Mouse (Mus musculus) c-Kit-positive CD71-negative TER-119-negative erythroid progenitor cells, embryonic 14.5 days (primary cell): ENCODE results near the gene Gm20388.
"Not testable (repeated sequence)": the region's sequence is repeated elsewhere in the genome, so short reads cannot be mapped to it uniquely, and the experiment has no call there.

ENCODE experiments used
- DNase-seq: peaks from one replicate; pipeline ENCODE4 v3.0.0-alpha.2; 2013; ENCODE audit warnings: low read depth

Gm20388 gene

GRCm38 (mm10) chr8:123239398-123239797 lies 3328.8 kb downstream of the Gm20388 start:
- DNase-seq, result no peak

GRCm38 (mm10) chr8:123242107-123242923 lies 3331.7 kb downstream of the Gm20388 start:
- no peak for DNase-seq

GRCm38 (mm10) chr8:123243053-123243452 lies 3332.4 kb downstream of the Gm20388 start:
- no peak for DNase-seq

- no peak for DNase-seq
Observed at GRCm38 (mm10) chr8:123244382-123244781, 3333.7 kb downstream of the Gm20388 start.

GRCm38 (mm10) chr8:123245543-123245942 lies 3334.9 kb downstream of the Gm20388 start:
- DNase-seq, result no peak

- DNase-seq, result no peak
Observed at GRCm38 (mm10) chr8:123247748-123248147, 3337.1 kb downstream of the Gm20388 start.

- no peak for DNase-seq
Observed at GRCm38 (mm10) chr8:123248596-123248995, 3338.0 kb downstream of the Gm20388 start.

GRCm38 (mm10) chr8:123250940-123251339 lies 3340.3 kb downstream of the Gm20388 start:
- no peak for DNase-seq

DNA sequence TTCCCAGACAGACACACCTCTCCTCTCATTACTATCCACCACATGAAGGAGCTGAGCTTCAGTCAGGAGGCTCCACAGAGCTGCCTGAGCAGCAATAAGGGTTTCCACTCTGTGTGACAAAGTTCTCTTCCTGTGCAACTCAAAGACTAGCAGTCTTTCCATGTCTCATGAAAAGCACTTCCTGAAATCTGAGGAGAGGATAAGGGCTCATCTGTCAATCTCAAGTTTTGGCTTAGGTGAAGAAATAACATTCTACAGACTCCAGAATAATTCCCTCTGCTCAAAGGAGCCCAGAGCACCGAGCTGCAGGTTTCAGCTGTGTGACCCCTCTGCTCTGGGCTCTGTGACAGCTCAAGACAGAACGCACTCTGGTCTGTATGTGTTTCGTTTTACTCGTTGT lies 3342.3 kb downstream of the Gm20388 start:
- no peak for DNase-seq

DNA sequence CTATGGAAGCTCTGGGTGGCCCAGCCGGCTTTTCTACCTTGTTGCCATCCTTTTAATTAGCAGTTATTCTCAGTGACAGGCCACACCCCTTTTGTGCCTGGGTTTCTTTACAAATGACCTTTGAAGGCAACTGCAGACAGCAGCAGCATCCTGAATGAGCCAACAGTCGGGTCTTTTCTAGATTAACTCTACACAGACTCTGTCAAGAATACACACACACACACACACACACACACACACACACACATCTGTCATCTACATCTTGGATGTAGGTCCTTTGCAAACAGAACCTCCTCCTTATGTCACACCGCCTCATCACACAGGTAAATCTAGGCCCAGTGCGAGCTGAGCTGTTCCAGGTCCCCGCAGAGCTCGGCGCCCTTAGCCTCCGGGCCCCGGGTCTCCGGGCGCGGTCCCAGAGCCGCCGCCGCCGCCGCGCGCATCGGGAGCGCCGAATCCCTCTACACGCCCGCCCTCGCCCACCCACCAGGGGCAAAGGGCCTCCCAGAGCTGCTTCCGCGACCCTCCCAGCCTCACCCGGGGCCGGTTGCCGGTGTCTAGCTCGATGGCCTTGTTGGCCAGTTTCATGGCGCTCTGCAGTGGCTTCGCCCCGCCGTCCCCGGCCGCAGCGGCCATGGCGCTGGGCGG lies 3342.9 kb downstream of the Gm20388 start:
- DNase-seq, result no peak

- peak; percentile 68 for DNase-seq
Observed at GRCm38 (mm10) chr8:123254099-123254885, 3343.7 kb downstream of the Gm20388 start, which contains the start of the genes Zfp276 and Vps9d1. TSS of gene Zfp276 (plus strand) at chr8:123254195. TSS of gene Vps9d1 (minus strand) at chr8:123254348.

DNA sequence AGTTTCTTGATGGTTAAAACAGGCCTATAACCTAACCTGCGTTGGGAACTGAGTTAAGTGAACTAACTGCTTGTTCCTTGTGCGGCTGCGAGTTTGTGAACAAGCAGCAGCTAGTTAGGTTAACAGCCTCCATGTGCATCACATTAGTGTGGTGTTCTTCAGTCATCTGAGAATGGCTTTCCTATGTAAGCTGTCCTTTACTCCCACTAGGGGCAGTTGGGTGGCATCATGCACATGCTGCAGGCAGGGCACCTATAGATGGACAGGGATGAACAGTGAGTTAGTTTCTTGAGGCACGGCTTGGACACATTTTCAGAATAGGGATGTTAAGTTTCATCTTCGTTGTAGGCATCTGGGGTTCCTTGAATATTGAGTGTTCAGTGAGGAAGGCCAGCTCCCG lies 3344.5 kb downstream of the Gm20388 start:
- DNase-seq, result no peak

- DNase-seq, result no peak
Observed at GRCm38 (mm10) chr8:123257114-123257513, 3346.5 kb downstream of the Gm20388 start.

GRCm38 (mm10) chr8:123257593-123257992 lies 3347.0 kb downstream of the Gm20388 start:
- not testable (repeated sequence) for DNase-seq

DNA sequence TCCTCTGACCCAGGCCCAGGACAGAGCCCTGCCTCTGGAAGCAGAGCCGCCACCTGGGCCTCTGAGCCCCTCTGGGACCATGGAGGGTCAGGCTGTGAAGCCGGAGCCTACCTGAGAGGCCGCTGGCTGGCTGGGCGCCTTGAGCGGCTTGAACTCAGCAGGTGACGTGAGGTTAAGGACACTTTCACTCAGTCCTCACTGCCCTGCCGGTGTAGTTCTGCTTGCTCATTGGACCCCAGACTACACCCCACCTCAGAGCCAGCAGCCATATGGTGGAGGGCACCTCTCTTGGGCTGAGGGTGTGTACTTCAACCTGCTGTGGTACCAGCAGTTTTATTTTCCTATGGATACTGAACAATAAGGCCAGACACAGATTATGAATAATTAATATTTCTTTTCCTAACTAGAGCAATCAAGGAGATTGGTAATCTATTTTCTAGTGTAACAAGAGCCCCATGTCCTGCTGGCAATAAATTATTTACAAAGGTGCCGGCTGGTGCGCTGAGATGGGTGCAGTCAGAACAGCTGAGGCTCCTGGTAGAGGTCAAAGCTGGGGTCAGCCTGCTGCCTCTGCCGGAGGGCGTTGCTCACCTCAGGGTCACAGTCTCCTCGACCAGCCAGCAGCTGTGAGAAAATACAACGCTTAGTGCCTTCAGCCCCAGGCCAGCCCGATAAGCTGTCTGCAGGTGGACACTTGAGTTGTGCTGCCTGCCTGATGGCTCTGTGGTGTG lies 3357.4 kb downstream of the Gm20388 start:
- DNase-seq, result no peak

- no peak for DNase-seq
Observed at GRCm38 (mm10) chr8:123271147-123271546, 3360.5 kb downstream of the Gm20388 start.

GRCm38 (mm10) chr8:123271901-123272300 lies 3361.3 kb downstream of the Gm20388 start:
- DNase-seq, result no peak

DNA sequence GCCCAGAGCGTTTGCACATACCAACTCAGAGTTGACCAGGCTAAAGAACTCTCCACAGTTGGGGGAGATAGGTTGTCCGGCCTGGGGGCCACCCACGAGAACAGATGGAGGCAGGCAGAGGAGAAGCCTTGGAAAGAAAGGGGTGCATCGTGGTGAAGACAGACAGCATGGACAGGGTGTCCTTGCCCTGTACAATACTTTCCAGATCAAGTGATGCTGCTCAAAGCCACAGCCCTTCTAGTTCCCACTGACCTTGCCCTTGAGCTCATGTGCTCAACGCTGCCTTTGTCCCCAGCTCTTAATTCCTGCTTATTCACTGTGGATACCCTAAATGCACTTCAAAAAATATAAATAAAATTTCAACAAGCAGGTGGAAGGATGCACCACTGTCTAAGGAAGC lies 3363.8 kb downstream of the Gm20388 start:
- no peak for DNase-seq

DNA sequence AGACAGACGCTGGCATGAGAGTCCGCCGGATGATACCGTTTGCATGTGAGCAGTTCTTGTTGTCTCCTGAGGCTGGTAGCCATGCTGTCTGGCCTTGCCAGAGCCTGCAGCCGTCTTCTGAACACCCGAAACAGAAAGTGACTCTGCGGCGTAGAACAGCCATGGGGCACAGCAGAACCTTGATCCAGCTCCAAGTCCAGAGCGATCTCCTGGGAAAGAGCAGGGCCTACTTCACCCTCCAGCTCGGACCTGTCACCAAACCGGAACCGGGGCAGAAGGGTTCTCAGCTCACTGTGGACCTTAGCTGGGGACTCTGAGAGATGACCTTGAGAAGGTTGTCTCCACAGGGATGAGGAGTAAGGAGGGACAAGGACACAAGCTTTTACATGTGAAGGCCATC lies 3364.5 kb downstream of the Gm20388 start:
- no peak for DNase-seq

DNA sequence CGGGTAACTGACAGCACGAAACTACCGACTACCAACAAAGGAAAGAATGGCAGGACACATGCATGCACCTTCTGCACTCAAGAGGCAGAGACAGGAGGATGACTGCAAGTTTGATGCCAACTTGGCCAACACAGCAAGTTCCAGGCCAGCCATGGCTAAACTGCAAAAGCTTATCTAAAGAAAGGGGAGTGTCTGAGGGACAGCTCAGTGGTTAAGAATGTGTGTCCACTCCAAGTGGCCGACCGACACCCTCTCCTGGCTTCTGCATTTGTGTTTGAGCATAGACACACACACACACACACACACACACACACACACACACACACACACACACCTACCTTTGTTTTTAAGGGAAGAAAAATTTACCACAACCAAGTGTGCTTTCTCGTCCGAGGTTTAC lies 3367.8 kb downstream of the Gm20388 start:
- no peak for DNase-seq

DNA sequence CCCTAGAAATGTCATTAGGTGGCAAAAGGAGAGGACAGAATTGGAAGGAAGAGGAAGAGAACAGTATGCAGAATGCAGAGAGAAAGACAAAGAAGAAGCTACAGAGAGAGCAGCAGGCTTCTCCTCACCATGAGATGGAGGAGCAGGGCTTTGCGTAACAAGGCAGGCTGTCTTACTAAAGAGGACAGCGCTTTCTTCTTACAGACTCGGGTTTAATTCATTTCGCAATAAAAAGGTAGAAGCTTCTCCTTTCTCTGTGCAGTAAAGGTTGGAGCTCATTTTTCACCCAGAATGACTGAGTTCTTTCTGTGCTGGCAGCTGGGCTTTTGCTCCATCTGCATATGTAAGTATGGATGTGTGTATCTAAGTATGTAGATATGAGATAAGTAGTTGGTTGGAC lies 3369.2 kb downstream of the Gm20388 start:
- no peak for DNase-seq
